Comparison of ENCODE assay signal across 8 mouse cellular contexts in genomic region chr8:104076541-104077412, GRCm38 (mm10). TPM values are rescaled to one million over a fixed set of nuclear protein-coding genes. Genes with fewer than 3 reads are reported as not detected.
DNase-seq lines count a peak whose midpoint lies in the region; ATAC-seq and TF ChIP-seq lines count a peak whose summit lies in the region.

No protein-coding gene starts in this region.

- peak; percentile 38 to 45 for DNase-seq in left cerebral cortex, adult 2 months (ENCODE audit: extremely low spot score in 1 of 2, low spot score in 2 of 2)
- no peak for DNase-seq in left cerebral cortex, adult 8-10 months (ENCODE audit: low spot score in 2 of 2)
- DNase-seq in adrenal gland, adult 8-10 months: peak; percentile 37
- DNase-seq in stomach, postnatal 0 days (ENCODE audit: low spot score): peak; percentile 41
- DNase-seq in gastrocnemius, postnatal 36 days: no peak

- ATAC-seq in embryonic facial prominence, embryonic 12.5 days (ENCODE audit: insufficient number of reproducible peaks, insufficient read depth, low FRiP score, low TSS enrichment): no peak
- peak; percentile 85 for ATAC-seq in intestine, embryonic 15.5 days
- no peak for ATAC-seq in liver, embryonic 12.5 days
- ATAC-seq in stomach, postnatal 0 days (ENCODE audit: low FRiP score, low TSS enrichment): peak; percentile 45; the same call in 1 of the 2 replicates

- H3K27me3 ChIP-seq in embryonic facial prominence, embryonic 12.5 days: no peaks in the 10 kb centered on the region
- H3K27me3 ChIP-seq in intestine, embryonic 15.5 days (replicated peaks): no peaks in the 10 kb centered on the region
- no peaks in the 10 kb centered on the region for H3K27me3 ChIP-seq in liver, embryonic 12.5 days (replicated peaks)
- no peaks in the 10 kb centered on the region for H3K27me3 ChIP-seq in stomach, postnatal 0 days (ENCODE audit: control insufficient read depth, insufficient read depth, low read length)

- H3K4me2 ChIP-seq in embryonic facial prominence, embryonic 12.5 days (replicated peaks): no peak overlapping the region
- peak overlapping the region; percentile 16; the same call in 1 of the 2 replicates for H3K4me2 ChIP-seq in intestine, embryonic 15.5 days (replicated peaks)
- H3K4me2 ChIP-seq in liver, embryonic 12.5 days: peak overlapping the region; percentile 18; the same call in 1 of the 2 replicates
- peak overlapping the region; percentile 25; the same call in 1 of the 2 replicates for H3K4me2 ChIP-seq in stomach, postnatal 0 days (replicated peaks; ENCODE audit: low read depth)

- H3K4me3 ChIP-seq in left cerebral cortex, adult 2 months: no peak overlapping the region
- no peak overlapping the region for H3K4me3 ChIP-seq in embryonic facial prominence, embryonic 12.5 days
- no peak overlapping the region for H3K4me3 ChIP-seq in intestine, embryonic 15.5 days (replicated peaks)
- H3K4me3 ChIP-seq in liver, embryonic 12.5 days: no peak overlapping the region
- no peak overlapping the region for H3K4me3 ChIP-seq in stomach, postnatal 0 days (ENCODE audit: low read depth, low read length)

- peaks cover 12% of the 10 kb centered on the region; the same call in 1 of the 2 replicates for H3K4me1 ChIP-seq in embryonic facial prominence, embryonic 12.5 days
- H3K4me1 ChIP-seq in intestine, embryonic 15.5 days (replicated peaks): 0 out of 2 replicates have a peak, but pooled peaks cover 3% of the 10 kb centered on the region
- H3K4me1 ChIP-seq in liver, embryonic 12.5 days: no peaks in the 10 kb centered on the region
- no peaks in the 10 kb centered on the region for H3K4me1 ChIP-seq in stomach, postnatal 0 days (replicated peaks; ENCODE audit: control insufficient read depth, insufficient read depth)

- TF ChIP-seq EP300 in stomach, postnatal 0 days (optimal IDR thresholded peaks at IDR 0.05): no peak

- no peaks in the 10 kb centered on the region for H3K9me3 ChIP-seq in embryonic facial prominence, embryonic 12.5 days
- H3K9me3 ChIP-seq in intestine, embryonic 15.5 days: no peaks in the 10 kb centered on the region
- H3K9me3 ChIP-seq in liver, embryonic 12.5 days (replicated peaks): no peaks in the 10 kb centered on the region
- no peaks in the 10 kb centered on the region for H3K9me3 ChIP-seq in stomach, postnatal 0 days (ENCODE audit: control insufficient read depth, low read length)

- H3K27ac ChIP-seq in left cerebral cortex, adult 2 months: no peak overlapping the region
- H3K27ac ChIP-seq in embryonic facial prominence, embryonic 12.5 days: peak overlapping the region; percentile 36; the same call in 1 of the 2 replicates
- no peak overlapping the region for H3K27ac ChIP-seq in intestine, embryonic 15.5 days
- no peak overlapping the region for H3K27ac ChIP-seq in liver, embryonic 12.5 days
- no peak overlapping the region for H3K27ac ChIP-seq in stomach, postnatal 0 days (replicated peaks)

- no peak overlapping the region for H3K9ac ChIP-seq in embryonic facial prominence, embryonic 12.5 days
- no peak overlapping the region for H3K9ac ChIP-seq in intestine, embryonic 15.5 days
- H3K9ac ChIP-seq in liver, embryonic 12.5 days: no peak overlapping the region
- H3K9ac ChIP-seq in stomach, postnatal 0 days (ENCODE audit: low read length): no peak overlapping the region

- intact Hi-C loops in left cerebral cortex, adult 2 months (cut with DNase I): loop anchor here (2.0 kb wide), 1 partner anchor 44 kb away; no protein-coding TSS in a partner anchor
- intact Hi-C loops in gastrocnemius, postnatal 36 days (cut with DNase I): no loop called here

- H3K36me3 ChIP-seq in embryonic facial prominence, embryonic 12.5 days: no peaks in the 10 kb centered on the region
- no peaks in the 10 kb centered on the region for H3K36me3 ChIP-seq in intestine, embryonic 15.5 days
- no peaks in the 10 kb centered on the region for H3K36me3 ChIP-seq in liver, embryonic 12.5 days
- H3K36me3 ChIP-seq in stomach, postnatal 0 days (ENCODE audit: control insufficient read depth, insufficient read depth, low read length): no peaks in the 10 kb centered on the region

- WGBS in embryonic facial prominence, embryonic 12.5 days: 24% methylated on average over 8 of the region's 8 CpGs
- WGBS in intestine, embryonic 15.5 days: 18% methylated on average over 8 of the region's 8 CpGs
- WGBS in liver, embryonic 12.5 days (ENCODE audit: insufficient replicate concordance): 20% methylated on average over 8 of the region's 8 CpGs
- 17% methylated on average over 8 of the region's 8 CpGs for WGBS in stomach, postnatal 0 days

- peak; percentile 81 for TF ChIP-seq CTCF in left cerebral cortex, adult 2 months (IDR thresholded peaks at IDR 0.05)
- peak; percentile 73 for TF ChIP-seq CTCF in stomach, postnatal 0 days (IDR thresholded peaks at IDR 0.05; ENCODE audit: low read depth)

RNA-seq across cellular contexts. Expression of gene Cdh5, which starts 24.6 kb away (rescaled TPM):
- total RNA-seq in left cerebral cortex, adult 2 months (2021): 10 to 100 TPM; 11.7 to 12.0 TPM
- total RNA-seq in left cerebral cortex, adult 8-10 months (2022): 10 to 100 TPM in 3 of 4 experiments, 1 to 10 TPM in 1; 8.4 to 13.3 (median 11.6) TPM
- total RNA-seq in adrenal gland, adult 8-10 months (2022): 10 to 100 TPM; 35.5 to 62.6 (median 44.2) TPM
- polyA plus RNA-seq in embryonic facial prominence, embryonic 12.5 days (2016; fragmentation: Nextera tagmentation; extraction: Ambion mirVana): 22.5 and 22.6 TPM in 2 replicates
- 25.3 and 26.0 TPM in 2 replicates for polyA plus RNA-seq in intestine, embryonic 15.5 days (2015; fragmentation: Nextera tagmentation; extraction: Ambion mirVana)
- 9.4 and 9.9 TPM in 2 replicates for polyA plus RNA-seq in liver, embryonic 12.5 days (2016; fragmentation: Nextera tagmentation; extraction: Ambion mirVana)
- 8.2 and 8.7 TPM in 2 replicates for polyA plus RNA-seq in stomach, postnatal 0 days (2015; fragmentation: Nextera tagmentation; extraction: Ambion mirVana)
- 10 to 100 TPM; 40.2 to 46.1 TPM for total RNA-seq in gastrocnemius, postnatal 36 days (2021)

Comparison
In these comparisons a context has a peak if more than half of its experiments do, and no peak if none do; other contexts are left out.
1. DNase-seq: peak in left cerebral cortex, adult 2 months (2 of 2), adrenal gland, adult 8-10 months (single experiment) and stomach, postnatal 0 days (single experiment); none in left cerebral cortex, adult 8-10 months (0 of 2) and gastrocnemius, postnatal 36 days (0 of 2).
2. ATAC-seq: peak in intestine, embryonic 15.5 days (single experiment) and stomach, postnatal 0 days (single experiment); none in embryonic facial prominence, embryonic 12.5 days (single experiment) and liver, embryonic 12.5 days (single experiment).